1 mouse cellular context compared by ENCODE assay signal in the genomic region with DNA sequence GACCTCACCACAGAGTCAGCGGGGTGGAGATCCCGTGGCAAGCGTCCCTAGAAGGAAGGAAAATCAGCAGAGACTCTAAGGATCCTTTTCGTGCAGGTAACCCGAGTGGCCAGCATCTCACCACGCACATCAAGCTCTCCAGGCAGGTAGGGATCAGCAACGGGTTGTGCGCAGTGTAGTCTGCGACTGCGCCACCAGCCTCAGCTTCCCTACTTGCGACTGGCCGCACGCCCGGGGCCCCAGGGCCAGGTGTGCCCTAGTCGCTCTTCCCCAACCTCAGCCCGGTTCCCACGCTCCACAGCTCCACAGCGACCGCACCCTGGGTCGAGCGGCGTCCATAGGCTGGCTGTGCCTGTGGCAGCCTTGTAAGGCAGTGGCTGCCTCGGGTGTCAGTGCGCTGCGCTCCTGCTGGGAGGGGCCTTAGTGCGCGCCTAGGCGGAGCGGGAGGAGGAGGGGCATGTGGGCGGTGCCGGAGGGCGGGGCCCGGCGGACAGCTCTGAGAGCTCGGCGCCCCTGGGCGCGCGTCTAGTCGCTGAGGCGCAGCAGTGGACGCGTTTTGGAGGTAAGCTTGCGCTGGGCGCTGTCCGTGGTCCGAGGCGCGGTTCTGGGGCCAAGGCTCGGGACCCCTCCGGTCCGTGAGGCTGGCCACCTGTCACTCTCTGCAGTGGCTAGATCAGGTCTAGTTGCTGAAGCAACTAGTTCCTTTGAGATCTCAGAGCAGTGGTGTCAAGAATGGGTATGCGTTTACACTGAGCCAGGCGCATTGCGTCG.
TF ChIP-seq lines count a peak whose summit lies in the region.

A gene (plus strand): TSS at position 460 of the 771 bp plus-strand sequence.

TF ChIP-seq in MEL, 35 proteins besides CTCF, POLR2A, EP300 and RAD21 (continued from another document):
- TF ChIP-seq HCFC1 (IDR thresholded peaks at IDR 0.05; ENCODE audit: low read depth, low read length) (no peak), MAZ (IDR thresholded peaks at IDR 0.05; ENCODE audit: low read depth, low read length) (peak; percentile 78; the same call in 1 of the 2 replicates), TBP (IDR thresholded peaks at IDR 0.05; ENCODE audit: low read depth, low read length) (no peak), RCOR1 (IDR thresholded peaks at IDR 0.05; ENCODE audit: low read depth, low read length) (no peak), SIN3A (IDR thresholded peaks at IDR 0.05; ENCODE audit: low read length) (0 out of 2 replicates have a peak, but pooled peaks have one; percentile 27), NRF1 (IDR thresholded peaks at IDR 0.05; ENCODE audit: insufficient read depth, low read depth, low read length, poor library complexity, severe bottlenecking) (peak; percentile 34; the same call in 1 of the 2 replicates)
TF ChIP-seq in MEL: peak in this region for 4.
